Mouse (Mus musculus): ENCODE data around the gene Sppl2a.

DNA sequence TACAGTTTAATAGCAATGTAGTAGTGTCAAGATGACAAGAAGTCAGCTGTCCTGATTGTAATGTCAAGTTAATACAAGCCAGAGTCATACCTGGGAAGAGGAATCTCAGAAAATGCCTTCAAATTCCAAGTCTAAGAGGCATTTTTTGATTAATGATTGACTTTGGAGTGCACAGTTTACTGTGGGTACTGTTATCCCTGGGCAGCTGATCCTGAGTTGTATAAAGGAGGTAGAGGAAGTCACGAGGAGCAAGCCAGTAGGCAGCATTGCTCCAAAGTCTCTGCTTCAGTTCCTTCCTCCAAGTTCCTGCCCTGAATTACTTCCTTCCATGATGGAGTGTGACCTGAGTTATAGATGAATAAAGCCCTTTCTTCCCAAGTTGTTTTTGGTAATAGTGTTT, 66.7 kb downstream of the Sppl2a start:
- TF ChIP-seq CTCF (IDR thresholded peaks at IDR 0.05; ENCODE audit: control insufficient read depth, insufficient read depth, insufficient replicate concordance, low read depth, low read length): no peak
- TF ChIP-seq POLR2A (IDR thresholded peaks at IDR 0.05; ENCODE audit: control insufficient read depth, low read depth, low read length): no peak

Measured in testis, adult 2 months (tissue).